Mouse (Mus musculus) erythroblast, embryonic 14.5 days (primary cell): ENCODE results near the gene Gfi1b.

Experiments
- GATA1 ChIP-seq: IDR thresholded peaks from 2 replicates; pipeline ENCODE4 v1.6.1; 2012; ENCODE audit warnings: low read length, inconsistent platforms, mixed read lengths
- TAL1 ChIP-seq: IDR thresholded peaks from 3 replicates; pipeline ENCODE4 v1.6.1; 2012; ENCODE audit warnings: low read length, inconsistent platforms, mixed read lengths

DNA sequence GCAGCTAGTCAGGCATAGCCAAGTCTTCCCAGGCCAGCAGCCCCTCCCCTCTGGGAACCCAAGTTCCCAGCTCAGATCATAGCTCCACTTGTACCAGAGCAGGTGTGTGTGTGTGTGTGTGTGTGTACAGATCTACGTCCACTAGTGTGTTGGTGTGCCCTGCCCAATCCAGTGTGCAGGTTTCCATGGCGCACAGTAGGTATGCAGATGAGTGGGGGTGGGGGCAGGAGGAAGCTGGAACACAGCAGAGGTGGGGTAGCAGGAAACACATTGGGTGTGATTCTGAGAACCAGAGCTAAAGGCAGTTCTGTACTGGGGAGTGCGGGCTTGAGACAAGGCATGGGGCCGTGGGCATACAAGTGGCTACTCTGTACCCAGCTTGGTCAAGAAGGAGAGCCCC is 57.4 kb downstream of the Gfi1b start:
- no peak for TF ChIP-seq TAL1
- no peak for TF ChIP-seq GATA1
